Mouse (Mus musculus): ENCODE measurements at regions not wholly inside any gene's neighbourhood (a gene's known extent, or its start where the extent isn't known, plus 50 kb on each side); places are given as distances from the start of the nearest gene placed in this dataset.

DNA sequence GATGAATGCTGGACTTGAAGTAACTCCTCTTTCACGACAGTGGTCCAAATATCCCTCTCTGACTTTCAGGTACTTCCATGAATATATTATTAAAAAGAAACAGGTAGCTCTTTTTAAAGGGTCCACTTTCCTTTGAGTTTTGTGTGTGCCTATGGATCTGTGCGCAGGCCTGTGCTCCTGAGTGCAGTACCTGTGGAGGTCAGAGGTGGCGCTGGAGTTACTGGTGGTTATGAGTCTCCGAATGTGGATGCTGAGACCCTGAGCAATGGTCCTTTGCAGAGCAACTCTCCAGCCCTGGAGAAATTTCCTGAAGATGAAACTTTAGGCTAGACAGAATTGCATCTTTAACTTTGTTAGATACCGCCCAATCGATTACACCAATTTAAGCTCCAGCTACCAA lies 264.1 kb downstream of the Tcerg1l start:
- no peaks in the 10 kb centered on the region for H3K9me3 ChIP-seq (replicated peaks; ENCODE audit: insufficient read depth, low read length)
- H3K79me2 ChIP-seq (ENCODE audit: control insufficient read depth, insufficient read depth, low read length, poor library complexity), result no peaks in the 10 kb centered on the region
- H3K4me3 ChIP-seq (ENCODE audit: control insufficient read depth in 1 of 2, insufficient read depth in 1 of 2, low read depth in 2 of 2, low read length in 2 of 2), result no peak overlapping the region
- H3K27me3 ChIP-seq (ENCODE audit: control insufficient read depth in 1 of 2, insufficient read depth in 2 of 2, low read length in 2 of 2), result no peaks in the 10 kb centered on the region
- H3K36me3 ChIP-seq (ENCODE audit: control insufficient read depth in 1 of 2, insufficient read depth in 2 of 2, low read length in 2 of 2), result no peaks in the 10 kb centered on the region
- H3K9ac ChIP-seq (ENCODE audit: control insufficient read depth, low read depth, low read length, poor library complexity, severe bottlenecking), result no peak overlapping the region
- no peak overlapping the region for H3K27ac ChIP-seq (ENCODE audit: control insufficient read depth, low read depth, low read length)
- no peaks in the 10 kb centered on the region for H3K4me1 ChIP-seq (ENCODE audit: control insufficient read depth in 1 of 2, insufficient read depth in 2 of 2, low read length in 2 of 2)
- DNase-seq (ENCODE audit: low read depth, low spot score), result no peak
- TF ChIP-seq USF1 (IDR thresholded peaks at IDR 0.05; ENCODE audit: low read depth, low read length), result no peak

DNA sequence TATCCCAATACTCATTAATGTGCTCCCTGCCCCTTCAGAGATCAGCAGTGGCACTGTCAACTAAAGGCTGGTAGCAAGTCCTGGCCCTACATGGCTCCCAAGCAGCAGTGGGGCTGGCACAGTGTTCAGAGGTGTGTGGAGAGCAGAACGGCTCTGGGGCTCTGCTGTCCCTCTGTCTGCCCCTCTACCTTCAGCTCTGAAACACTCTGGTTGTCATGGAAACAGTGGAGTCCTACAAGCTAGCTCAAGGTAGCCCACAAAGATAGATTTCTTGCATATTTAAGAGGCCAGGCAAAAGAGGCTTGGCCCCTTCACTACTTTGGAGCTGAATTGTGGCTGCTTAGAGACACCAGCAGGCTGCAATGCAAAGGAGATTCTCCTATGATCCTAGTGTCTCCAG lies 259.6 kb downstream of the Tcerg1l start:
- Histone ChIP-seq H3K27me3 (ENCODE audit: control insufficient read depth in 1 of 2, insufficient read depth in 2 of 2, low read length in 2 of 2) (no peaks in the 10 kb centered on the region), H3K9ac (ENCODE audit: control insufficient read depth, low read depth, low read length, poor library complexity, severe bottlenecking) (no peak overlapping the region), H3K4me3 (ENCODE audit: control insufficient read depth in 1 of 2, insufficient read depth in 1 of 2, low read depth in 2 of 2, low read length in 2 of 2) (no peak overlapping the region), H3K27ac (ENCODE audit: control insufficient read depth, low read depth, low read length) (no peak overlapping the region), H3K79me2 (ENCODE audit: control insufficient read depth, insufficient read depth, low read length, poor library complexity) (no peaks in the 10 kb centered on the region), H3K9me3 (replicated peaks; ENCODE audit: insufficient read depth, low read length) (no peaks in the 10 kb centered on the region), H3K36me3 (ENCODE audit: control insufficient read depth in 1 of 2, insufficient read depth in 2 of 2, low read length in 2 of 2) (no peaks in the 10 kb centered on the region), H3K4me1 (ENCODE audit: control insufficient read depth in 1 of 2, insufficient read depth in 2 of 2, low read length in 2 of 2) (no peaks in the 10 kb centered on the region)
- DNase-seq (ENCODE audit: low read depth, low spot score), result no peak
- no peak for TF ChIP-seq JUND (IDR thresholded peaks at IDR 0.05; ENCODE audit: low read depth, low read length)
- no peak for TF ChIP-seq E2F4 (IDR thresholded peaks at IDR 0.05; ENCODE audit: borderline replicate concordance, low read depth, low read length)
- TF ChIP-seq RCOR1 (IDR thresholded peaks at IDR 0.05; ENCODE audit: low read depth, low read length), result no peak
- no peak for TF ChIP-seq MEF2A (IDR thresholded peaks at IDR 0.05; ENCODE audit: extremely low read depth, insufficient replicate concordance, low read depth, low read length, poor library complexity, severe bottlenecking)
- no peak for TF ChIP-seq CTCF (IDR thresholded peaks at IDR 0.05 in 2 of 3, conservative IDR thresholded peaks at IDR 0.05 in 1 of 3; ENCODE audit: control insufficient read depth in 1 of 3, insufficient read depth in 1 of 3, low read depth in 2 of 3, low read length in 3 of 3, poor library complexity in 1 of 3, severe bottlenecking in 1 of 3)
- no peak for TF ChIP-seq USF1 (IDR thresholded peaks at IDR 0.05; ENCODE audit: low read depth, low read length)
- no peak for TF ChIP-seq SIN3A (IDR thresholded peaks at IDR 0.05; ENCODE audit: low read length)
- no peak for TF ChIP-seq ZMIZ1 (IDR thresholded peaks at IDR 0.05; ENCODE audit: low read depth, low read length)
- TF ChIP-seq EP300 (IDR thresholded peaks at IDR 0.05; ENCODE audit: low read depth in 1 of 2, low read length in 2 of 2), result no peak
- TF ChIP-seq POLR2AphosphoS2 (IDR thresholded peaks at IDR 0.05; ENCODE audit: low read length), result no peak
- TF ChIP-seq POLR2AphosphoS5 (IDR thresholded peaks at IDR 0.05; ENCODE audit: borderline replicate concordance, low read depth, low read length), result no peak
- TF ChIP-seq MYB (IDR thresholded peaks at IDR 0.05; ENCODE audit: low read depth, low read length), result no peak
- TF ChIP-seq HCFC1 (IDR thresholded peaks at IDR 0.05; ENCODE audit: low read depth, low read length), result no peak
- no peak for TF ChIP-seq GABPA (IDR thresholded peaks at IDR 0.05; ENCODE audit: low read depth, low read length)
- no peak for TF ChIP-seq RAD21 (IDR thresholded peaks at IDR 0.05; ENCODE audit: low read depth, low read length)
- no peak for TF ChIP-seq POLR2A (IDR thresholded peaks at IDR 0.05; ENCODE audit: control insufficient read depth in 1 of 2, insufficient read depth in 1 of 2, low read depth in 1 of 2, low read length in 2 of 2, poor library complexity in 1 of 2)
- no peak for TF ChIP-seq KAT2A (conservative IDR thresholded peaks at IDR 0.05; ENCODE audit: low read depth, low read length)
